Mouse (Mus musculus) testis, adult 2 months (tissue): ENCODE measurements around the gene Grik3.
"Not testable (repeated sequence)": the region's sequence is repeated elsewhere in the genome, so short reads cannot be mapped to it uniquely, and the experiment has no call there.

Source experiments
- CTCF ChIP-seq: fragments of 200-500 bp; IDR thresholded peaks from 2 replicates; pipeline ENCODE4 v1.5.1; 2012; ENCODE audit warnings: low read depth, mild to moderate bottlenecking, inconsistent platforms, low read length, moderate library complexity; ENCODE audit not compliant: control insufficient read depth, insufficient read depth, insufficient replicate concordance
- POLR2A ChIP-seq: fragments of 200-500 bp; IDR thresholded peaks from 2 replicates; pipeline ENCODE4 v1.6.1; 2012; ENCODE audit warnings: low read depth, mild to moderate bottlenecking, inconsistent platforms, low read length, moderate library complexity; ENCODE audit not compliant: control insufficient read depth

DNA sequence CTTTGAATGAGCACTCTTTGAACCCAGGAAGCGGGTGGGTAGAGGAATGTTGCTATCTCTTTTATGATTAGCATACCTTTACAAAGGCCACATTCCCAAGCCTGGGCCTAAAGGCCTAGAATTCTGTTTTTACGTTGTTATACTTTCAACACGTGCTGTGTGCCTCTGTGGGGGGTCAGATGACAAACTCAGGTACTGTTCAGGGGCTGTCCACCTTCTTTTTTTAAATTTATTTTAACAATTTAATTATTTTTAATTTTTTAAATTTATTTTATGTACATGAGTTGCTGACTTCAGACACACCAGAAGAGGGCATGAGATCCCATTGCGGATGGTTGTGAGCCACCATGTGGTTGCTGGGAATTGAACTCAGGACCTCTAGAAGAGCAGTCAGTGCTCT lies 118.4 kb downstream of the Grik3 start:
- TF ChIP-seq CTCF, POLR2A: not testable (repeated sequence)
